Mouse (Mus musculus): Measurements from ENCODE around the gene Satb2.

The Satb2 gene

DNA sequence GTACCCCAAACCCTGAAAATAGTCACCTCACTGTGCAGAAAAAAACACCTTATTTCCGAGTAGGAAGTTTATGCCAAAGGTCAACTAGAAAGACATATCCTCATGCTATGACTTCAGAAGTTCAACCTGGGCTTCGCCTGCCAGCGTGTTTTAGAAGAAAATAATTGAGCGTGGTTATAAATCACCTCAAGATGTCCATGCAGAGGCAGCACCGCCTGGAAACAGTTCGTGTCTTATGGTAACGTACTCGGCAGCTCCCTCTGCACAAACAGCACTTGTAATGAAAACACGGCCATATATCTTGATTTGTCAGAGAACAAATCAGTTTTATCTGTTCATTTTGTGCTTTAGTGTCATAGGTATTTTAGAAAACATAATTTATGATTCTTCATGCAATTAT is 44.6 kb downstream of the Satb2 start:
- no peak for DNase-seq (ENCODE audit: low read depth, low spot score)

DNA sequence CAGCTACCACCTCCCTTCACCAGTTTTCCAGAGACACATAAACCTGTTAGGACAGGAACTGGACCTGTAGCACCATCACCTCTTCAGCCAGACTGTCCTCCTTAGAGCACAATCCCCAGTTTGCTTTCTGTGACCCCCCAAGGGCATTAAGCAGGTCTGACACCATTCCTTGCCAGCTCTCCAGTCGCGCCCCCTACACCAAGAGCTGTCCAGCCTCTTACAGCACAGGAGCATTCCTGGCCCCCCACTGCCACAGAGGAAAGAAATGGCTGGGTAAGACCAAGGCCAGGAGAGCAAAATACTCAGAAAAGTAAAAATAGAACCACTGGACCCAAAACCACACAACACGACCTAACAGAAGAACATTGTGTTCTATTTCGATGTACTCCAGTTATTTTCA is 48.4 kb downstream of the Satb2 start:
- DNase-seq (ENCODE audit: low read depth, low spot score): no peak

- DNase-seq (ENCODE audit: low read depth, low spot score): no peak
Measured at GRCm38 (mm10) chr1:56928731-56929130, 49.7 kb downstream of the Satb2 start.

- DNase-seq (ENCODE audit: low read depth, low spot score): no peak
Measured at GRCm38 (mm10) chr1:56920472-56920871, 58.0 kb downstream of the Satb2 start.

- DNase-seq (ENCODE audit: low read depth, low spot score): no peak
Measured at GRCm38 (mm10) chr1:56914279-56914678, 64.2 kb downstream of the Satb2 start.

DNA sequence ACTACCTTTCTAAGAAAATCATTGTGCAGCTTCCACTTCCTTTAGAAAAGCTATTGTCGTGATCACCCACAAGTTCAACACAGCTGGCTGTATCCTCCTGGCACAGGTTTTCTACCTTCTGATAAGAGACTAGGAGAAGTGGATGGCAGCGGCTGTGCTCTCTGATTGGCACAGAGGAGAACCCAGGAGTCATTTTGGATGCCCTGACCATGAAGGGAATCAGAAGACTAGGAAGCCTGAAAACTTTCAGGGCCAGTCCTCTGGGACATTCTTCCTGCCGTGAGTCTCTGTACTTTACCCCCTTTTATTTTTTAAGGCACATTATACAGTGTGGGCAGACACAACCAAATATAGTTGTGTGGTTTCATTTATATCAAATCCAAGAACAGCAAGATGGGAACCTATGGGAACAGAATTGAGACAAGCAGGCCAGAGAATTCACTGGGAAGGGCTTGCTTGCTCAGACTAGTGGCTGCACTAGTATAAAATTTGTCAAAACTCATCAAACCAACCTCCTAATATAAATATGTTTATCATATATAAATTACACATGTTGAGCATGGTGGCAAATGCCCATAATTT is 77.7 kb downstream of the Satb2 start:
- DNase-seq (ENCODE audit: low read depth, low spot score): no peak

- no peak for DNase-seq (ENCODE audit: low read depth, low spot score)
Measured at GRCm38 (mm10) chr1:56900187-56900586, 78.3 kb downstream of the Satb2 start.

GRCm38 (mm10) chr1:56898606-56899396 is 79.6 kb downstream of the Satb2 start:
- no peak for DNase-seq (ENCODE audit: low read depth, low spot score)

DNA sequence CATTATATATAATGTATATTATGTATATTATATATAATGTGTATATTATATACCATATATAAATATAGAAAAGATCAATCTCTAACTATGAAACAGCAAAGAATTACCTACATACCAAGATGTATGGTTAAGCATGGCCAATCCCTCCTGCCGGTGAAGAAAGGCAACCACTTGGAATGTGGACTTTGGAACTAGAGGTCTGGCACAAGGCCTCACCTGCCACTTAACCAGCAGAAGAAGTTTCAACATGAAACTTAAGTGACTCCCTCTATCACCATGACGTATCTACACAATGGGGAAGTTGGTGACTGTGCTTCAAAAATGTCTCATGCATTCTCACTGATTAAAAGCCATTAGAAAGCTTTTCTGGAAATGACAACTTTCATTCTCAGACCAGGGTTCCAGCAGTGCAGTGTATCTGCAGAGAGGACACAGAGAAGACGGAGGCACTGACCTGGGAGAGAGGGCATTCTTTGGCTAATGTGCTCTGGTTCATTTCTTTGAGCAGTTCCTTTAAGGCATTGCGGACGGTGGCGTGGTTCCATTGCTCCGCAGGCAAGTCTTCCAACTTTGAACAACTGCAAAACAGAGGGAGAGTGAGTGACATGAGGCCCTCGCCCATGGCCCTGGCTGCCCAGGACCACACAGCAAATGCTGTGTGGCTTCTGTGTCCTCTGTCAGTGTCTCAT is 80.8 kb downstream of the Satb2 start:
- no peak for DNase-seq (ENCODE audit: low read depth, low spot score)

DNA sequence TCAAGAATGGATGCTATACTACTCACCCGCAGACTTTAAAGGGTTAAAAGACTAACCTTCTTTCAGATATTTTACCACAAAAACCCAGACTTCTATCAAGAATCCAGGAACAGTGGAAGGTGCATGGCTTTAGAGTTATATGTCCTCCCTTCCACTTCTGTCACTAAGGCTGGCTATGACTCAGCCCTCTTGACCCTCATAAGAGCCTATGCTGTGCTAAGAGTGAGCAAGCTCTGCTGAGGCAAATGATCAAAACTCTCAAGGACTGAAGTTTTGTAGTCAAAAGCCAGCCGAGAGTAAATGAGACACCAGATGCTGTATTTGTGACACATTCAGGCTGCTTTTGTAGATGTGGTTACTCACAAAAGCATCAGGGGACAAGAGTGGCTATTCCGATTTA is 81.8 kb downstream of the Satb2 start:
- DNase-seq (ENCODE audit: low read depth, low spot score): no peak

- DNase-seq (ENCODE audit: low read depth, low spot score): no peak
Measured at GRCm38 (mm10) chr1:56892766-56893165, 85.7 kb downstream of the Satb2 start.

DNA sequence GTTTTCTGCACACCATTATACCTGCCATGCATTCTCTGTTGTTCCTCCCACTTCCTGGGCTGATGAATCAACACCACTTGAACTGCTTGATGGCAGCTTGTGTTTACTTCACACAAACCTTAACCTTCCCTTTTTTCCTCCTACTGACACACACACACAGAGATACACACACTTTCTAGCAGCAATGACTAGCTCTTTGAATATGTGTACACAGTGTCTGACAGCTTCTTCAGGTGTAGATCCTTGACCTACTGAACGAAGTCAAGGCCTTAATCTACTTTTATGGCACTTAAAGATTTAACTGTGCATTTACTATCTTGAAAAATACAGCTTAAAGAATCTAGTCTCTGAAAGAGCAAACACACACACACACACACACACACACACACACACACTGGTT is 89.5 kb downstream of the Satb2 start:
- DNase-seq (ENCODE audit: low read depth, low spot score): no peak

DNA sequence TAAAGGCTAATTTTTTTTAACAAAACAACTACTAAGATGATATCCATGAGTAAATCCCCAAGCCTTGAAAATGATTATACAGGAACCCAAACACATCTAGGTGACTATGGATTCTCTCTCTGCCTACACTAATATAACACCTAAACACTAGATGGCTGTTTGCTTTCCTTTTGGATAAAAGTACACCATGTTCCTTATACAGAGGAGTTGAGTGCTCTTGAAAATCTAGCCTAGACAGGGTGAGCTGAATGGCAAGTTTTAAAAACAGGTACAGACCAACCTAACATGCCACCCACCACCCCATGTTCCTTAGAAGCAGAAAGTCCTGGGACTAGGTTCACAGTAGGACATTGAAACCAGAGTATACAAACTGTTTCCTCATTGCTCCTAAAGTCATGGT is 90.9 kb downstream of the Satb2 start:
- DNase-seq (ENCODE audit: low read depth, low spot score): no peak

- DNase-seq (ENCODE audit: low read depth, low spot score): no peak
Measured at GRCm38 (mm10) chr1:56871485-56871884, 107.0 kb downstream of the Satb2 start.

DNA sequence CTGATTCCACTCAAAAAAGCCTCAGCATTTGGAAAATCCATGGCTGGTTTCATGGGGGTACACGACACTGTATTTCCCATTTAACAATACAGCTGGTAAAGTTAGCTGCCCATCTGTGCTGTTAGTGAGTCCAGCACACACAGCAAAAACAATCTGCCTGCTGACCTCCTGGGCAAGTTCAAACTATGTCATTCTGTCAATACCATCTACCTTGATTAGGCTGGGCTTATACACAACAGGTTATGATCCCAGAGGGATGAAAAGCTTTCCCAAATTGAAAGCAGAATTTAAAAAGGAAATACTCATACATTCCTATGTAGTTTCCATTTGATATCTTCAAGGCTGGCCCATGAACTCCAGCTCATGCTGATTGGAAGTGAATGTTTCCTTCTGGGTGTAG is 113.2 kb downstream of the Satb2 start:
- DNase-seq (ENCODE audit: low read depth, low spot score): no peak

DNA sequence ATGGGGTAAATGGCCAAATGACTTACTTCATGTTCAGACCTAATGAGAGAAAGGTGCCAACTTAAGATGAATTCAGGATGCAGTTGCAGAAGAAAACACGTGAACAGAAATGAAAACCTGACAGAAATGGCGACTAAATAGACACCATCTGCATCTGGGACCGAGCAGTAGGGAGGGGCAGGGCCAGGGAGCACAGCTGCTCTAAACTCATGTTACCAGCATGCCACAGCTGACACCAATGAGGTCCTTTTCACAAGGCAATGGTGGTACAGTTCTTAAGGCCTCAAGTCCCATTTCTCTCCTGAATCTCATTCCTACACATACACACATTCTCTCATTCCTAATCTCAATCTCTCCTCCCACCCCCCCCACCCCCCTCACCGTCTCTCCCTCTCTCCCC is 115.7 kb downstream of the Satb2 start:
- DNase-seq (ENCODE audit: low read depth, low spot score): no peak

- no peak for DNase-seq (ENCODE audit: low read depth, low spot score)
Measured at GRCm38 (mm10) chr1:56857202-56857601, 121.2 kb downstream of the Satb2 start.

DNA sequence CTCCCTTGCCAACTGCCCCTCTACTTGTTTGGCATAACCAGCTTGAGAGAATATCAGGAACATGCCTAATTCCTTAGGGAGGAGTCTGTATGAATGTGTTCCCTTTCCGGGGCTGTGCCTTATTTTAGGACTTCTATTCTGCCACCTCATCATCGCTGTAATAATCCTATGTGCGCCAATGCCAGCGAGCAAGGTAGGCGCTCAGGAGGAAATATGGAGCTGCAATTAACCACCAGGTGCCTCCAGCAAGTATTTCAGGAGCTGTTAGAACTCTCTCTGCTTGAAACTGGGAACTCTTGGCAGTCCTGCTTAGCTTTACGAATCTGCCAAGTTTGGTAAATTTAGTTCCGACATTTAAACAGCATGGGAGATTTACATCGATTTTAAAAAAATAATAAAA is 128.0 kb downstream of the Satb2 start:
- no peak for DNase-seq (ENCODE audit: low read depth, low spot score)

DNA sequence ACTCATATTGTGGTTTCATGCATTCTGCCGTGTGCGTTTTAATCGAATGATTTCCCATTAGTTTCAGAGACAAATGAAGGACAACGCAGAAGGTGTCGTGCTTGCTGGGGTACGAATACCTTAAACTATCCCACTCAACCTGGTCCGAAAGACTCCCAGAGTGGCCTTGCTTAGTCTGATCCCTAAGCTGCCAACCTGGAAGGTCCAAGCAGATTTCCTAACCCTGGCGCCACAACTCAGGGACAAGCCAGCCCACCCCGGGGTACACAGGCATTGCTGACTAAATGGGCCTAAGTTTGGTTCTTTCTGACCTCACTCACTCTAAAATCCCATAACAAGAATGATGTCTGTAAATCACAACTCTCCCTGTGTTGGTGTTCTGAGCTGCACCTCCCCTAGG is 132.1 kb downstream of the Satb2 start:
- DNase-seq (ENCODE audit: low read depth, low spot score): peak; percentile 12

DNA sequence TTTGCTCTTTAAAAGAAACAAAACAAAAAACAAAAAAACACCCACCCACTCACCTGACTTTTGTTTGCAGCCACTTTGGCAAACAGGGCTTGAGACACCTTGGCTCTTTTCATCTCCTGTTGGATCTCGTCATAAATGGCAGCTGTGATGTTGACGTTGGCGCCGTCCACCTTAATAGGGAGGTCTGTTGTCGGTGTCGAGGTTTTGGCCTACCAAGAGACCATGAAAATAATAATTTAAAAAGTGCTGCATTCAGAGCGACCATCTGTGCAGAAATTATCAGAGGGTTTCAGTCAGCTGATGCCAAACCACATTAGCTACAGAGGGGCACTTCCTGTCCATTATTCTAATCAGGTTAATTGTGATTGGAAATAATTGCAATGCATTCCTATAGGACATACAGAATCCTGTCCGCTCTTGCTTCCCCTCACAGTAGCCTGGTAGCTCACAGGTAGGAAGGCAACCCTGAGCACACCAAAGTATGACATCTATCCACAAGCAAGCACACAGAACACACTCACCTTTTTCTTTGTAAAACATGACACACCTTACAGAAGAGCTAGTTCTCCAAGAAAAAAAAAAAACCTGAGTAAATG is 132.8 kb downstream of the Satb2 start:
- DNase-seq (ENCODE audit: low read depth, low spot score): no peak

DNA sequence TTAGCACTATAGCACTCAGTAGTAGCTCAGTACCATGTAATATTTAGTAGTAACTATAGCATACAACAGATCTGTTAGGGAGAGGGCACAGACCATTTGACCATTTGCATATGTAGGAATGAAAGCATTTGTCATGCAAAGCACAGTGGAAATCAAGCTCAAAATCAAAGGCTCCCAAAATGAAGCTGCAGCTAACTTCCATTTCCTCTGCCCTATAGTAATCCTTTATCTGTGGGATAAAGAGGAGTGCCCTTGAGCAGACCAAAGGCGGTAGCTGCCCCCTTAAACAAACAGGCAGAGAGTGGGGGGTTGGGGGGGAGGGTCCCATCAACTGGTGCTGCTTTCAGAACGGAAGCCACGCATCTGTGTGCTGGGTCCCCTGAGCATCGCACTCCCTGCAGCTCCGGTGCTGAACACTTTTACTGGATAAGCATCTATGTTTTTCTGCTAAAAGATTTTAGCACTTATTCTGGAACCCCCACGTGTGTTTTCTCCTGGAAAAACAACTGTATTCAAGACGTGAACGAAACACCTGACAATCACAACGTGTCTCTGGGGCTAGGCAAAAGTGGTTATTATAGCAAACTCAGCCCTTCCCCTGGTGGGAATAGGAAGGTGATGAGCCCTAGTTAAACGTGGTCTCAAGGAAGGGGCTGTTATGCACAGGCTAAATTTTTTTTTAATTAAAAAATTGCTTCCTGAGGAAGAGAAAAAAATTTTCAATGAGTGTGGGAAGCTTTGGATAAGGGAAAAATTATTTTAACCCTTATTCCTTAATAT is 133.7 kb downstream of the Satb2 start:
- no peak for DNase-seq (ENCODE audit: low read depth, low spot score)

DNA sequence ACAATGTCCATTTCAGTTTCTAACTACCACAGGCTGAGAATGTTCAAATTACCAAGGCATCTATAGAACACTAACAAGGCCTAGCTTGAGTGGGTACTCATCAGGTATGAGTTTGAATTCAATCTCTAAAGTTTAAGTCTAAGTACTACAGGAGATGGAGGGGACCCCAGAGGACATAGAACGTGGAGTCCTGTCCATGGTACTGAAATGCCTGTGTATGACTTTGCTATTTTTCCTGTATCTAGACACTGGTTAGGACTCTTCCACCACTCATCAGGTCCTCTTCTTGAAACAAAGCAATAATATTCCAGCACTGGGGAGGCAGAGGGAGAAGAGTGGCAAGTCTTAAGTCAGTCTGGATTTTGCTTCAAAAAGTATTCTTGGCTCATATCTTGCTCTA is 139.5 kb downstream of the Satb2 start:
- peak; percentile 33 for DNase-seq (ENCODE audit: low read depth, low spot score)
